Mouse (Mus musculus) kidney, adult 2 months (tissue): ENCODE data around the gene Cfap97.

Experiments
- CTCF ChIP-seq: fragments of 200-500 bp; conservative IDR thresholded peaks from 2 replicates; pipeline ENCODE4 v1.5.1; 2011; ENCODE audit warnings: low read depth, mild to moderate bottlenecking, control low read depth, low read length, moderate library complexity, mixed read lengths; ENCODE audit not compliant: insufficient read depth, insufficient read length
- POLR2A ChIP-seq: fragments of 200-500 bp; IDR thresholded peaks from one replicate; pipeline ENCODE4 v1.6.1; 2011; ENCODE audit warnings: low read depth, low read length, control low read depth

GRCm38 (mm10) chr8:46162953-46163869 lies 11.6 kb downstream of the Cfap97 start:
- no peak for TF ChIP-seq CTCF
- TF ChIP-seq POLR2A: peak; percentile 87
